Mouse (Mus musculus) left cerebral cortex, adult 8-10 months (tissue): Measurements from ENCODE around the gene Amigo3. TPM values are rescaled to one million over a fixed set of nuclear protein-coding genes. Genes with fewer than 3 reads are reported as not detected.

Experiments used
- DNase-seq, 2 experiments: peaks; one replicate each; pipeline ENCODE4 v3.0.0; 2022; ENCODE audit warnings: low spot score in 2 of 2
- microRNA-seq, 2 experiments: library from miRNA; unstranded; fragments of <30 nt; microRNA quantifications; one replicate each; pipeline ENCODE4 v1.2.0; 2022
- total RNA-seq, 4 experiments: library from RNA; stranded (reverse); gene quantifications; 2 replicates each; pipeline ENCODE4 v1.2.4; 2022

Amigo3 gene
- total RNA-seq, 4 experiments from 2014 or later = 0.70 to 1.3 (median 1.0) TPM

DNA sequence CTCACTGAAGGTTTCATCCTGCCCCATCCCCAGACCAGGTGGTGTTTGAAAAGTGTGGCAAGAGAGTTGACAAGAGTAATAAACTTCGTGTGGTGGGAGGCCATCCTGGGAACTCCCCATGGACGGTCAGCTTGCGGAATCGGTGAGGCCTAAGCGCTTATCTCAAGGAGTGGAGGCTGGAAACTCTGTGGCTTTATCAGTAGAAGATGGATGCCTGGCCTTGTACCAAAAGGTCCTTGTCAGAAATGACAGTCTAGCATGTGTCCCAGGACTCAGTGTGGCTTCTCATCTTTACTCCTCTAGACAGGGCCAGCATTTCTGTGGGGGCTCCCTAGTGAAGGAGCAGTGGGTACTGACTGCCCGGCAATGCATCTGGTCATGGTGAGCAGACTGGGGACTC, 30.6 kb downstream of the Amigo3 start:
- no peak for DNase-seq

DNA sequence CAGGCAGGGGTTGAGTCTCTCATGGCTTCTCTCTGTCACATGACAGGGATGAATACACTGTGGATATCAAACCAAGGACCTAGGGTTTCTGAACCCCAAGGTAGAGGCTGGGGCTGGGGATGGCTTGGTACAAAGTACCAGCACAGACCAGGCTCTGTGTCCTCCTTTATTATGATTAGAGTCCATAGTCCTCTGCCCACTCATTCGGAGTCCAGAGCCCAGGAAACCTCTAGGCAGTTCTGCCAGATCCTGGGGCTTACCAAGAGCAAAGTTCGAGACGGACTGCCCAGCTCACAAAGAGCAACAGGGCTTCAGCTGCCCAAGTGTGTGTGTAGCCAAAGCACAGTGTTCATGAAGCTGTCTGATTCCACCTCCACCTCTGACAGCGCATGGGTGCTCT, 32.3 kb downstream of the Amigo3 start:
- DNase-seq = no peak

DNA sequence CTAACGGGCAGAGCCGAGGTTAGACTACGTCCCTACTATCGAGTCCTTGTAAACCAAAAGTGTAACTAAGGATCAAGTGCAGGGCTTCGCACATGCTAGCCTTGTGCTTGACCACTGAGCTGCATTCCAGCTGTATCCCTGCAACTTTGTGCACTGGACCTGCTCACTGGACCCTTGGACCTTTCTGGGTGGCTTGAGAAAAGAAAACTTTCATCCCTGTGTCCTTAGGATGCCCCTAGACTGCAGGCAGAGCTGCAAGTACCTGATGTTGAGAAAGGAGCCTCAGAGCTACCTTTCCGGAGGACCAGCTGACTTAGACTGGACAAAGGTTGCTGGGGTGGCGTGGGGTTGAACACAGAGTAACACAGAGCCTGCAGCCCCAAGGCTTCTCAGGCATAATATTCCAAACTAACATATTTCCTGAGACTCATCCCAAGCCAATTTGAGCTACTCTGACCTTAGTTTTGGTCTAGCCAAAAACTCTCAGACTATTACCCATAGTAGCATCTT, 37.7 kb downstream of the Amigo3 start:
- no peak for DNase-seq

DNA sequence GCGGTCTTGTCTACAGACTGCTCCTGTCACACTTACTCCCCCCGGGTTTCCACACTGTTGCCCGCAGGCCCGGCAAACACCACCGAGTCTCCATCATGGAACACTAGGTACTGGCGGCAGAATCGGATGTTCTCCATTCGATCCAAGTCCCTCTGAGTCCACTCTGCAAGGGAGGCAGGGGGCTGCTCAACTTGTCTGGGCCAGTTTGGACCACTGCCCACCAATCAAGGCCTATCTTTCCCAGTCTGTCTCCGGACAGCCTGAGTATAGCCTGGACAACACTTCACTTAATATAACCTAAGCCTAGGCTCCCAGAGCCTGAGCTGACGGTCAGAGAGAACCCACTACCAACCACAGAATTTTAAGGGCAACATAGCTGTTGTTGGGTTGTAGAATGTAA, 40.6 kb downstream of the Amigo3 start:
- DNase-seq = no peak

DNA sequence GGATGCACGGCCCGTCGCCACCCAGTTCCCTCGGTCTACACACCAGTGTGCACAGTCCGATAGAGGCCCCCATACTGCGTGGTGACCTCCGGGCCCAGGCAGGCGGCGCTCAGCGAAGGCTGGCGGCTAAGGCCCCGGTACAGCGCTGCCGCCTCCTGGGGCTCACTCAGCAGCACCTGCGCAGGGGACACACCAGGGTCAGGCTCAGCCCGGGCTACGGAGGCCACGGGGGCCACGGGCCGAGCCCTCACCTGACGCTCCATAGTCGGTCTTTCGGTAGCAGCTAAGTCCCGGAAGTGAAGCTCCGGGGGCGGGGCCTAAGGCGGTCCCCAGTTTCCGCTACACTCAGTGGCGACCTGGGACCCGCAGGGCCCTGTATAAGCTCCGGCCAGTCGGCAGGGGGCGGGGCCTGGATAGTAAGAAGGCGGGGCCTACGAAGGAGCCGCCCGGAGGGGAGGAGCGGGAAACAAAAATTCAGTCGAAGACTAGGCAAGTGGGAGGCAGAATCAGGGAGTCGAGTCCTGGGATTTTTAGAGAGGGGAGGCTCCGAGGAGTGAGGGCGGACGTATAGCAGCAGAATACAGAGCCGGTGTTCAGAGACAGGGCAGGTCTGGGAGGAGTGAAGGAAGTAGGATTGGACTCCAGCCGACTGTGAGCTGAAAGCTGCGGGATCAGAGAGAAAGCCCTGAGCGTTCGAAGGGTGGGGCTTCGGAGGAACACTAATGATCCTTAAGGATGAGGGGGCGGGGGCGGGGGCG, 41.4 kb downstream of the Amigo3 start, which contains the start of gene Apeh:
Gene Apeh (minus strand): TSS at position 423 of the 758 bp plus-strand sequence.
- peak; percentile 73 to 88 for DNase-seq

DNA sequence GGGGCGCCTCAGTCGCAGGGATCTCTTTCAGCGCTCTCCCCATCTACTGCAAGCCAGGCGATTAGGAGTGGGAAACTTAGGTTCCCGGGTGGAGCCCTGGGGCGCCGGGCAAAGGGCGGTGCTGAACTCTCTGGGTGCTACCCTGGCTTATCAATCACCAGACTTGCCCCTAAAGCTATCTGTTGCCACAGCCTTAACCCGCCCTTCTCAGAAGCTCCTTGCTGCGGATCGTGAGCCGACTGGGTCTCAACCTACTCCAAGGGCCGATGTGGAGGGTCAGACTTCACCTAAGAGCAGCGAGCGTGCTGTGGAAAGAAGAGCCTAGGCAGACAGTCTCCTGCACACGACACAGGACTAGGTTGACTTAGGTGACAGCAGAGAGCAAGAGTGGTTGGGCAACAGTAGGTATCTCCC, 42.0 kb downstream of the Amigo3 start:
- no peak for DNase-seq

DNA sequence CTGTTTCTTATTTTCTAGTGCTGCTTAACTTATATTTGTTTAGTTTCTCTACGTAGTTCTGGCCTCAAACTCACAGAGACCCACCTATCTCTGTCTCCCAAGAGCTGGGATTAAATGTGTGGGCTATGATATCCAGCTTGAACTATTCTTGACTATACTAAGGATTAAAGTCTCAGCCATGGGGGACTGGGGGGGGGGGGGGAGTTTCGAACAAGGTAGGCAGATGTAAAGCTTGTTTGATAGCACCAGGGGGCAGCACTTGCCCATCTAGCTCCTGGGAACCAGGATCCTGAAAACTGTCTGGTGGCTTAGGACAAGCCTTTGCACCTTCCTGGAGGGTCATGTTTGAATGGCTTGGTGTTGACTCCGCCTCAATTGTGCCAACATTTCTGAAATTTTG, 42.6 kb downstream of the Amigo3 start:
- DNase-seq = no peak

DNA sequence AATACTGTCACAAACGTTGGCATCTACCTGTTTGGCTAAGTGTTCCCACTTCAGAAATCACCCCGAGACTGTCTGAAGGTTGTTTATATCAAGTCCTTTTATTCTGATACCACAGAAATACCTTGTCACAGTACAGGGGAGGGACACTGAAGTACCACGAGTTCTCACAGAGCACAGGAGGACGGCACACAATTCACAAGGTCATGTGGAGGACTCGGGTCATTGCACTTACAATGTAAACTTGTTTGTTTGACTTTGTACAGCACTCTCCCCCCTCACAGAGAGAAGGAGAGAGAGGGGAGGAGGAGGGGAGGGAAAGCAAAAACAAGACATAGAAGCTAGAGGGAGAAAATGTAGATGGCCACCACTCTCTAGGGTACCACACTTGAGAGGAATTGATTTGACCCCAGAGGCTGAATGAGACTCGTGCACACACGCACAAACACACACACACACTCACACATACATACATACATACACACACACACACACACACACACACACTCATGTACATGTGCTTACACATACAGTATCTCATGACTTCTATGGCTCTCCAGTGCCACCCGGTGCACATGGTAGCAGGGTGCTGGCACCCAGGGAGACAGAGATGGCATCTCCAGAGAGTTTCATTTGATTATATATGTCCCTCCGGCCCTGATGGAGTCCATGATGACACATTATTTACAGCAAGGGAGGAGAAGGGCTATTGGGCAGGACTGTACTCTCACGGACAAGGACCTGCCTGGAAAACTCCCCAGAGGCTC, 43.2 kb downstream of the Amigo3 start:
- no peak for DNase-seq

DNA sequence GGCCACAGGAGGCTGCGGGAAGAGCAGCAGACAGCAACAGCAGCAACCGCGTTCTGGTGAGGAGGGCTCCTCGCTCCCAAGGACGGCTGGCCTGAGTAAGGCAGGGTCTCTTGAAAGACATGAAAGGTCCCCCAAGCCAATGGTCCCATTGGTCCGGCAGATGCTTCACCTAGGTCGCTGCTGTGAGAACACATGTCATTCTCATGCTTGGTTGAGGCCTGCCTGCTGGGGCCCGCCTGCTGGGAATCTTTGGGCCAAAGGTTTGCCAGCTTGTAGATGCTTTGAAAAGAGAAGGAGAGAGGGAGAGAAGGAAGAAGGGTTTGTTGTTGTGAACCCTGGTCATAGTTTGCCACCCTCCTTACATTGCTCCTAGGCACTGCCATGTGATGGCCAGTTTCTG, 46.7 kb downstream of the Amigo3 start:
- no peak for DNase-seq

DNA sequence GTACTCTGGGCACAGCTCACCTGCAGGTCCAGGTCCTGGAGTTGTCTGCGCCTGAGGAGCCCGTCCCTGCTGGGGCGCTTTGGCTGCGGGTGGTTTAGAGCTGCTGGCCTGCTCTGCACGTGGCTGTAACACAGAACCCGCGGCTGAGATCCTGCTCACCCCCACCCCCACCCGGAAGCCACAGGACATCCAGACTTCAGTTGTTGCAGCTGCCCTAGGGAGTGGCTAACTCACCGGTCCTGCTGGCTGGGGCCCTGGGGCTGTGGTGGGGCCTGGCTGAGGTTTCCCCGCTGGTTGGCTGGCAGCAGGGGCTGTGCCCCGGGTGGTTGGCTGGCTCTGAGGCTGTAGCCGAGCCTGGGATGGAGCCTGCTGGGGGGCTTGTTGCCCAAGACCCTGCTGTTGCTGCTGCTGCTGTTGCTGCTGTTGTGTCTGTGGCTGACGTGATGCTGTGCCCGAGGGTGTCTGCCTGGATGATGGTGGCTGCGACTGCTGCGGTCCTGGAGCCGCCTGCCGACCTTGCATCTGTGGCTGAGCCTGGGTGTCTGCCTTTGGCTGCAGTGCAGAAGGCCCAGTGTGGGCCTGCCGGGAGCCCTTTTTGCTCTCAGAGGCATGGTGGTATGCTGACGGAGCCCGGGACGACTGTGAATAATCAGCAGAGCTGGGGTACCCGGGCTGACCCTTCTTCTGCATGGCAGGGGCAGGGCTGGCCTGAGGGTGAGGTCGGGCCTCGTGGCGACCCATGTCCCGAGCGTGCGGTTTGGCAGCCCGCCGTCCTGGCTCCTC, 52.0 kb downstream of the Amigo3 start:
- DNase-seq = no peak

Small RNA genes lying within 50 kb of the gene (microRNA-seq; reads per million reads assigned to microRNA genes)
- gene Gm47303 (0 reads per million in 2 experiments), gene Mir7088 (0 reads per million in 2 experiments)

Other genes starting within 250 kb of the Amigo3 start
- 10 to 100 TPM; 56.0 to 69.3 (median 59.4) TPM for gene Rbm6, start 179.9 kb upstream of the Amigo3 start, total RNA-seq
- gene Mon1a, start 165.0 kb upstream of the Amigo3 start, total RNA-seq = 10 to 100 TPM; 23.7 to 27.5 (median 26.1) TPM
- gene Mst1r, start 146.3 kb upstream of the Amigo3 start, total RNA-seq = 1 to 10 TPM in 2 of 4 experiments, under 1 TPM in 2; 0.72 to 1.7 (median 1.0) TPM
- not detected for gene Actl11, start 124.7 kb upstream of the Amigo3 start, total RNA-seq
- gene Camkv, start 117.5 kb upstream of the Amigo3 start, total RNA-seq = 100 to 1,000 TPM; 372 to 403 (median 398) TPM
- 10 to 100 TPM in 3 of 4 experiments, 1 to 10 TPM in 1; 8.6 to 11.9 (median 11.3) TPM for gene Traip, start 103.0 kb upstream of the Amigo3 start, total RNA-seq
- gene Uba7, start 77.7 kb upstream of the Amigo3 start, total RNA-seq = 1 to 10 TPM; 6.1 to 8.4 (median 6.7) TPM
- gene Gm20661, start 70.1 kb upstream of the Amigo3 start, total RNA-seq = under 1 TPM in 2 of 4 experiments, not detected in 2; 0.30 to 0.73 TPM
- gene Inka1, start 67.3 kb upstream of the Amigo3 start, total RNA-seq = 1 to 10 TPM; 3.9 to 6.8 (median 5.2) TPM
- 1 to 10 TPM; 2.5 to 3.9 (median 3.2) TPM for gene Cdhr4, start 60.7 kb upstream of the Amigo3 start, total RNA-seq
- 1 to 10 TPM; 1.8 to 4.8 (median 4.3) TPM for gene Gm20662, start 56.8 kb upstream of the Amigo3 start, total RNA-seq
- gene Ip6k1, start 50.7 kb upstream of the Amigo3 start, total RNA-seq = 100 to 1,000 TPM; 187 to 219 (median 207) TPM
- 10 to 100 TPM; 13.9 to 17.6 (median 14.8) TPM for gene Gmppb, start 3.9 kb upstream of the Amigo3 start, total RNA-seq
- not detected for gene Mst1, start 27.3 kb downstream of the Amigo3 start, total RNA-seq
- gene Rnf123, start 30.2 kb downstream of the Amigo3 start, total RNA-seq = 100 to 1,000 TPM; 109 to 112 (median 111) TPM
- 10 to 100 TPM; 34.9 to 41.9 (median 39.3) TPM for gene Apeh, start 41.4 kb downstream of the Amigo3 start, total RNA-seq
- 100 to 1,000 TPM; 208 to 264 (median 232) TPM for gene Bsn, start 137.2 kb downstream of the Amigo3 start, total RNA-seq
- gene Dag1, start 210.8 kb downstream of the Amigo3 start, total RNA-seq = 10 to 100 TPM; 73.1 to 79.5 (median 76.8) TPM
- 100 to 1,000 TPM; 133 to 145 (median 139) TPM for gene Nicn1, start 237.3 kb downstream of the Amigo3 start, total RNA-seq
- 10 to 100 TPM; 26.3 to 32.2 (median 28.2) TPM for gene Amt, start 243.7 kb downstream of the Amigo3 start, total RNA-seq